Mouse (Mus musculus) activated CD4-positive, CD25-positive, alpha-beta regulatory T cell, adult 4 months (primary cell): ENCODE data around the gene Nfia. TPM values are rescaled to one million over a fixed set of nuclear protein-coding genes. Genes with fewer than 3 reads are reported as not detected.

Source experiments
- ATAC-seq: one replicate; pipeline ENCODE4 v1.8.0; 2017
- polyA plus RNA-seq, 2 experiments: library from polyadenylated mRNA; unstranded; fragments of 100-300 nt; shearing (Covaris generic); gene quantifications; one replicate each; pipeline ENCODE4 v1.2.1; 2017

Gene Nfia
- polyA plus RNA-seq, 2 experiments from 2014 or later = 7.3 to 12.6 TPM

DNA sequence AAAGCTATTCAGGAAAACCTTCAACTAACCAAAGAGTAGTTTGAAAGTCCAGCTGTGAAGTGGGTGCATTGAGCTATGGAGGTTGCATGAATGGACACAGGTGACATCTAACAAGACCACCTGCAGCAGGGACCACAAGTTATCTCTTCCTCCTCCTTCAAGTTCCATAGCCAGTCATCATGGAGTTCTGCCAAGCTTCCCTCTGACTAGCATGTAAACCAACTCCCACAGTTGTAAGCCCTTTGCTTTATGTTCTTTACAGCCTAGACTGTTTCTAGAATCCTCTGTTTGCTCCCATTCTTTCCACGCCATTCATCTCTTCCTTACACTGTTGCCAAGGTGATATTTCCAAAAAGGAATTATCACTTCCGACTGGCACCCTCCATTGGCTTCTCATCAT lies 141.8 kb downstream of the Nfia start:
- no peak for ATAC-seq

DNA sequence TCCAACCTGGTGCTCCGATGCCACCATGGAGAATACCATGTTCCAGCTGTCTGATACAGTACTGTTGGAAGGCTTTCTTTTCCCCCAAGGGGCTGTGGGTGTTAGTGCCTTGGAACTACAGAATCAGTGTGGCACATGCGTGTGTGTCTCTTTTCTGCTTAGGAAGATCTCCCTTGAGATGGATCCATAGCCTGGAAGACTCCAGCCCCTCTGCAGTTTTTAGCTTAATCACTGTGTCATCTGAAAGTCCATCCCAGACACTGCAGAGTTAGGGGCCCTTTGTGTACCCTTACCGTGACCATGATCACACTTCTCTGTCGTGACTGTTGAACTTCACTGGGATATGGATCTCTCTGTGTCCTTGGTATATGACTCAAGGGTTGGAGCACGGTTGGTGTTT lies 142.2 kb downstream of the Nfia start:
- ATAC-seq = no peak

DNA sequence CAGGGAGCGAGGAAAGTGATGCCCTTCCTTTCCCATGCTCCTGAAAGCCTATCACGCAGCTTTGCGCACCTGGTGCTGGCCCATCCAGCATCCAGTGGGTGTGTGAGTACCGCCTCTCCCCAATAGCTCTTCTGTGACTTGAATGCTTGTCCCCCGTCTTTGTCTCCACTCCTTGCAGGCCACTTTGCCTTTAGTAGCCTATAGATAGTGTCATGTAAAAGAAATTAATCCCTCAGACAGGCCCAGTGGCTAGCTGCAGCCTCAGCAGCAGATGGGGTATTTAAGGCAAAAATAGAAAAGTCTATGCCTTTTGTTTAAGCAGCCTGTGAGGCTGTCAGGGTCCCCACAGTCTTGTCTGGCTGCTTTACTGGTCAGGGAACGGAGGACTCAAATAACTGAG lies 145.0 kb downstream of the Nfia start:
- ATAC-seq = no peak

DNA sequence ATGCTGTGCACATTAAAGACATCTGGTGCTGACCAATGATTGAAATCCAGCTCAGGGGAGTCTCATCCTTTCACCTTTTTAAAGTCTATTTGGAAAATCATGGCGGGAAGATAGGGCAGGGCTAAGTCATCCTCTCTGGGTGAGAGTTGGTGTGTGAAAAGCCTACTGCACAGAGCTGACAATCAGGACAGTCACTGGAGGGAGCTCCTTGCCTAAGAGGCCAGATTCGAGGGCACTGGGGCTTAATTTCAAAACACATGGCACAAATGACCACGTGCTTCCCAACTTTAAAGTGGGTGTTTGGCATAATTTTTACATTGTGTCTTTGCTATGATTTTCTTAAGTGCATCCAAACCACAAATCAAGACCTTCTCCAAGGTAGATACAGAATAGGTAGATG lies 146.1 kb downstream of the Nfia start:
- ATAC-seq = no peak

DNA sequence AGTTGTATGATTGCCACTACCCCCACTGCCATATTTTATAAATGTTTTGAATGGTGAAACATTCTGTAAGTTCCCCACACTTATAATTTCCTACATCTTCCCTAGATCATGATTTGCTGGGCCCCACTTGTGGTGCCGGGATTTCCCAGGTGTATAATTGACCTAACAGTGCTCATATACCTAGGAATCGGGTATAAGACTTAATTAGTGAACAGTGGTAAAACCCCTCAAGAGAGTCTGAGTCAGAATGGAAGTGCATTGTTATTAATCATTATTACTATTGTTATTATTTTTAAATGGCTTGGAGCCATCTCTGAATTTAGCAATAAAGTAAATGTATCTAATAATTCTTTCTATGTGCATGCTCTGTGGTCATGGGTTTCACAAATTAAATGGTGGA lies 147.2 kb downstream of the Nfia start:
- ATAC-seq = no peak

DNA sequence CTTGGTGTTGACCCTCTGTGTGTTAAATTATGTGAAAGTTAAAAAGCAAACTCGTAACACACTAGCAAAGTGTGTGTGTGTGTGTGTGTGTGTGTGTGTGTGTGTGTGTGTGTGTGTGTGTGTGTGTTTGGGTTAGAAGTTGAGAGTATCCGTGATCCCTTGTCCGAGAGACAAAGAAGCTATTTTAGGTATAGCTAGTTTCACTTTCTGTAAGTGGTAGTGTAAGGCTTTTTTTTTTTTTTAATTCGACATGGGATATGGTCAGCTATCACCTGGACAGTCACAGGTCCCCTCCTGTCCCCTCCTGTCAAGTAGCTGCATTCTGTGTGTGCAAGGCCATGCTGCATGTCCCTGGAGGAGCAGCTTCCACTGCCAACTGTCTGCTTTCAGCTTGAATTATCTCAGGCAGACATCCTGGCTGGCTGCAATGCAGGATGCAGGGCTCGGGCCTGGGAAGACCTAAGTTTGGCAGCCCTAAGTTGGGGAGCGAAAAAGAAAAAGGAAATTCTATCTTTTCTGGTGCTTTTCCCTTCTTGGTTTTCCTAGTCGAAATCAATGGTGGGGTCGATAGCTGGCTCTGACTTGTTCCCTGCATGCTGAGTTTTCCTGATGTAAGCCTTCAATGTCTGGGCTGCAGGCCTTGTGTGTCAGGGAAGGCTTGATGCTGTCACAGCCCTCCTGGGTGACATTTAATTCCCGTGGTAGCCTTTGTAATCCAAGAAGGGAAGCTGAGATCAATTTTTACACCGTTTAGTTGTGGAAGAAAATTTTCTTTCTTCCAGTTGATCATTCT lies 147.9 kb downstream of the Nfia start:
- no peak for ATAC-seq

DNA sequence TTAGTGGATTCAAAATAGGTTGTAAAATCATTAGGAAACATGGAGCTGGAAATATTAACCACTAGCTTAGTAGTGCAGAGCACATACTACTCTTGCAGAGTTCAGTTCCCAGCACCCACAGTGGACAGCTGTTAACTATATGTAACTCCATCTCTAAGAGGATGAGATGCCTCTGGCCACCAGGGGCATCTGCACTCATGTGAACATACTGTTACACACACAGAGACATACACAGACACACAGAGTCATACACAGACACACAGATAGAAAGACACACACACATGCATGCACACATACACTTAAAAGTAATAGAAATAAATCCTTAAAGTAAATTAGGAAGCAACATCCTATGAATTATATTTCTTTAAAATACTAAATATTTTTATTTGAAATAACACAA lies 149.1 kb downstream of the Nfia start:
- no peak for ATAC-seq

DNA sequence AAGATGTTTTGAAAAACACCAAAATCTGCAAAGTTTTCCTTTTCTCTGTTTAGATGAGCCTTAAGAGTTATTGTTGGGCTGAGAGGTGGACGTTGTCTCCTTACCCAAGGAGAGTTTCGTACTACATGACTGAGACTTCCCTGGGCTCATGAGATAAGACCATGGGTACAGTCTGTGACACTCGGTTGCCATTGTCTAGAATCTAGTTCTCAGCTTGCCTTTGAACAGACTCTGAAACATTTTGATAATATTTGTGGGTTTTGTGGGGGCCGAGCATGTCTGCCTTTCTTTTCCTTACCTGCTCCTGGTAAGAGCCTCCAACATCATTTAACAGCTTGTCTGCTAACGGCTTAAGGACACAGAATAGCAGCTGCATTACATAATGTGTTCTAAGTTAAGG lies 150.7 kb downstream of the Nfia start:
- ATAC-seq = no peak

DNA sequence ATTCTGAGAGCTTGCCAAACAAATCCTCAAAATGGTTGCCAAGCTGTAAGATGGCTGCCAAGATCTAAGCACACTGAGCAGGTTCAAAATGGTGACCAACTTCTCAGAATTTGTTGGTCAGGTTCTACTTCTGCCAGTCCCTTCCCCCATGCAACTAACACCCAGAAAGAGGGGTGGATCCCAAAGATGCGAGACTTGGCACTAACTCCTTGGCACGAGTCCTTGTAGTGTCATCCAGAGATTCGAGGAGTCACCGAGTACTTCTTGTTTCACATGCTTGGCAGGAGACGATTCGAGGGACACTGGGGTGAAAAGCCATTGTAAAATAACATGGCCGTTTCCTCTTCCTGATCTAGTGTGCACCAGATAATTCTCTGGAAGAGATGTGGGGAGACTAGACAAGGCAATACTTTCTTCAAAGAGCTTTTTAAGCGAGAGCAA lies 151.4 kb downstream of the Nfia start:
- ATAC-seq = no peak

DNA sequence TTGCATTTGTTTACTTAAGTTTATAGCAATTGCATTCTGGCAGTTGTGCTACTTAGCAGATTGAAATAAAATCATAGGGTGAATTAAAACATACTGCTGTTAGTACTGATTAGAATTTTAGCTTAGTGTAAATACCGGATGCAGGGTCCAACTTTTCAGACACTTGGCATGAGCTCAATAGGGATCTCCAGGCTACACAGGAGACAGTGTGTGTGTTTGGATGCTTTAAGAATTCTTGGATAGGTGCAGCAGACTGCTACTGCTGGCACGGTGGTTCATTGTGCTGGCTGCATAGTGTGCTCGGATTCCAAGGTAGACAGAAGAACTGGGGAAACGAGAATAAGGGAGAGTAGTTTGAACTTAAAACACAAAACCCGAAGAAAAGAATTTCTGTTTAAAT lies 151.9 kb downstream of the Nfia start:
- ATAC-seq = no peak

DNA sequence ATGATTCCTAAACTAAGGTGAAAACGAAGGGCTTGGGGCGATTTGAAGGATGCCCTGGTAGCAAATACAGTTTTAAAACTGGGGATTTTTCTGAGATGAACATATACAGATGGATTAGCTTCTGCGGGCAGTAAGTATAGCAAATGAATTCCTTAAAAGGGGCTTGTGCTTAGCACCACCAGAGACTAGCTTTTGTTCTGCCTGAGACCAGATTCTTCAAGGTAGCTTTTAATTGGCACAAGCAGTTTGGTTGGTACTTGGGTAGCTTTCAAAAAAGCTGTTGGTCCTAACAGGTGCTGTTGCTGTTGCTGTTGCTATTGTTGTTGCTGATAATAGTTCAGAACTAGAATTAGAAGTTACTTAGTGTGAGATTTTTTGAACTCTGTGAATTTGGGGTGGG lies 152.3 kb downstream of the Nfia start:
- ATAC-seq = no peak

DNA sequence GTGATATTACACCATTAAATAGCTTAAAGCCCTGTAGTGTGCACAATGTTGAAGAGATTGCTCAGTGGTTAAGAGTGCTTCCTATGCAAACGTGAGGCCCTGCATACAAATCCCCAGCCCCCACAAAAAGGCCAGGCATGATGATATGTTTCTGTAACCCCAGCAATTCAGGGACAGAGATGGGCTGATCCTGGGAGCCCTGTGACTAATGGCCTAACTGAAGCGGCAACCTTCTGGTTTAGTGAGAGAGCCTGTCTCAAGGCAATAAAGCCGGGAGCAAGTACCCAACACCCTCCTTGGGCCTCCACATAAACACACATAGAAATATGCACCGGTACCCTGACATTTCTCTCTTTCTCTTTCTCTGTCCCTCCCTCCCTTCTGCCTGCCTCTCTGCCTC lies 153.1 kb downstream of the Nfia start:
- no peak for ATAC-seq

DNA sequence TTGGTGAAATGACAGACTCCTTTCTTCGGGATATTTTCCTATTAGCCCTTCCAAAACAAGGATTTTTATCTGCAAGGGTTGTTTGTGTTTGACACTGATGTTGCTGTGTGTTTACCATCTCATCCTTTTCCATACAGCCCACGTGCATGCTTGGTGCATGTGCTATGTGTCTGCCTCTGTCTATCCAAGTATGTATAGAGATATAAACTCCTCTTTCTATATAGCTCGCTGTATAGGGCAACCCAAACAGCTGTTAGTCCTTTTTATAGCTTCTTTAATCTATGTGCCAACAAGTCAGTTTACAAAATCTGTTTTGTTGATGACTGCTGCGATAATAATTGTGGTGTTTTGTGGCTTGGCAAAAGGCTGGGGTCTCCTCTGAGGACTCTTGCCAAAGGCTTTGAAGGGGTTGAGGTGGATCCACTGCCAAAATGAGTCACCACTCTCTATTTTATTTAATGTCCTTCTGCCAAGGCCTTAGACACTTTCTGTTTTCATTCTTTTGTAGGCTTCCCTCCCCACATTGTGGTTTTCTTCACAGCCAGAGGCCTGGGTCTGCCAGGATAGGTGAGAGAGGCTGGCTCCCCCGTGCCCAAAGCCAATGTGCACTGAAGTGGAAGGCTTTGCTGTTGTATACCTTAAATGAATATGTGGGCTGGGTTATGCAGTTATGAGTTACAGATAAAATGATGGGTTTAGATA lies 154.2 kb downstream of the Nfia start:
- ATAC-seq = peak; percentile 23

DNA sequence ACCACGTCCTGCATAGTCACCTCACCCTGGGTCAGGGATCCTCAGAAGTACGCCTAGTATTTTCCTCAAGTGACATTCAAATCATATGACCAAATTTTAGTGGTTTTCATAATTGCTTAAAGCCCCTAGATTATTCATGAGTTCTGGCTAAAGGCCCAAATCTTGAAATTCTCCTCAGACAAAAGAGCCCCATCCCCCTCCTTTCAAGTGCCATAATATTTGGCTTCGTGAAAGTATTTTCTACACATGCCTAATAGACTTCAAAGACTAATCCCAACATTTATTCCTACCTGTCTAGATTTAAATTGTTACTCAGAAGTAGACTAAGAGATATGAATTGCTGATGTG lies 154.7 kb downstream of the Nfia start:
- no peak for ATAC-seq

DNA sequence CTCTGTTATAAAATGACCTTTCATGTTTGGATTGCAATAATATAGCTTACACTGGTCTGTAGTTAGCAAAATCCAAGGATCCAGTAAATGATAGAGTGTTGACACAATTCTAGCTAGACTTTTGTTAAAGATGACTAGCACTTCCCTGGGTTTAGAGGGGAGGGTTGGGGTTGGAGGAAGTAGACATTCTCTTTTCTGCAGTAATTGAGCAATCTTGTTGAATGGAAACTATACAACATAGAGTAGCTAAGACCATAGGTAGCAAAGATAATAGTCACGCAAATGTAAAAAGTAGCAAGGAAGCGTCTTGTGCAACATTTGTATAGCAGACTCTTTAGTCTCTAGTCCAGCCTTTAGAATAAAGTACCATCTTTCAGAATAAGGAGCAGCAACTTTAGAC lies 163.8 kb downstream of the Nfia start:
- no peak for ATAC-seq

DNA sequence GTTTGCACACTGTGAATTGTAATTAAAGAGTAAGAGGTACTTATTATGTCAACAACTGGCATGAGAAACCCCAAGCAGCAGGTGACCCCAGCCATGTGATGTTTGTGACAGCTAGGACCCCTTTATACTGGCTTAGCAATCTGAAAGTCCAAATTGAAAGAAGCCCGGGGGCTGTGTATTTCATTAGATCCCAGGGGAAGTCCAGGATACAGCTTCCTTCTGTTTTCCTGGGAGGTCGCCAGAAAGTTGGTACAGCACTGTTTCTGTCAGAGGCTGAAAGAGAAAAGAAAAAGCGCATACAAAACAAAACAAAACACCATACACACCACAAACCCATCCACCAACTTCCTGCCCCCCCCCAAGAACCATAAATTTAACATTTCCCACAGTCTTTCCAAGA lies 164.4 kb downstream of the Nfia start:
- no peak for ATAC-seq

DNA sequence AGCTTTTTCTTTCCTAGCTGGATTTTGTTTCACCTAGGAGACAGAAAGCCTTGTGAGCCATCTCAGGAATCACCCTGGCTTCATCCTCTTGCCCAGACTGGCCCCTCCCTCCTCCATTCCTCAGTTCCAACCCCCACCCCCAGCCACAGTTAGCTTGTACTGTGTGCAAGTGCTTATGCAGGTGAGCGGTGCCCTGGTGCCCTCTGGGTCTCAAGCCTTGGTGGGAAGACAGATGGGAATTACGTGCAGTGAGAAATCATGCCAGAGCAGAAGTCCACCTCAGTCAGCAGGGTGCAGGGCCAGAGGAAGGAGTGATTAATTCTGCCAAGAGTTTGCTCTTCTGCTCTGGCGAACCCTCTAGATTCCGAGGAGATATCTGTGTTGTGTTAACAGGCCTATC lies 167.0 kb downstream of the Nfia start:
- no peak for ATAC-seq

DNA sequence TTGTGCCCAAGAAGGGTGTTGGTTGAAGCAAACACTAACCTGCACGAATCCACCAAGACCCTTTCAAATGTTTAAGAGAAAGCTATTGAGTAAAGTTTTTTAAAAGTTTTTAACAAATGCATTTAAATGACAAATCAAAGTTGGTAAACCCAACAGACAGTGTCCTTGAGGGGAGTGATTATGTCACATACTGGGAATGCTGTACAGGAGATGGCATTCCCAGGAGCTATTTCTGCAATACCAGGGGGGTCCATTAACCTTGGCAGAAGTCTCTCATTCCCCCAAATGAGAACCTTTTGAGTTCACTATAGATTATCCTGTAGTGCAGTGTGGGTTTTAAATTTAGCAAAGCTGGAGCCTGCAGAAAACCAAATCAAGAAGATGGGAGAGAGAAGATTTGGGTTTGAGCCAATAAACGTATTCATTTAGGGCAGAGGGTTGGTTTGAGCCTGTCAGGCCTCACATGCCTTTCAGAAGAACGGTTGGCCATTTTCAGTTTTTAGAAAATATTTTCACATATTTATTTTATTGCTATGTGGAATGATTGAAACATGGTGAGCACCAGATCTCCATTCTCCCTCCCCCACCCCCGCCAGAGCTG lies 167.5 kb downstream of the Nfia start:
- ATAC-seq = no peak

DNA sequence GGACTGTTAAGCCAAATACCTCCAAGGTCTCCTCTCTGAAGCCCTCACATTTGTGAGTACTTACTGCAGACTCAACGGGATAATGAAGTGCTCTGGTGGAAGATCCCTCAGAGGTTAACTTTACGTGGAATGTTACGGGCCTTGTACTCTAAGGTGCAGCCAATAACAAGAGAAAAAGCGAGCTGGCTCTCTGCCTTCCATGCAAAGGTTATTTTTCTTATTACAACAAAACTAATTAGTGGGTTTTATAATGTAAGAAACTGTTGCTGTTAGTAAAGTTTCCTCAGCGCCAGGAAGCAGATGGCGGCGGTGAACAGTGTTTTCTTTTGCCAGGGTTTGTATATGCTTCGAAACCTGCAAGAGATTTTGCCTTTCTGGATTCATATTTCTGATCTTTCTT lies 169.1 kb downstream of the Nfia start:
- ATAC-seq = no peak

DNA sequence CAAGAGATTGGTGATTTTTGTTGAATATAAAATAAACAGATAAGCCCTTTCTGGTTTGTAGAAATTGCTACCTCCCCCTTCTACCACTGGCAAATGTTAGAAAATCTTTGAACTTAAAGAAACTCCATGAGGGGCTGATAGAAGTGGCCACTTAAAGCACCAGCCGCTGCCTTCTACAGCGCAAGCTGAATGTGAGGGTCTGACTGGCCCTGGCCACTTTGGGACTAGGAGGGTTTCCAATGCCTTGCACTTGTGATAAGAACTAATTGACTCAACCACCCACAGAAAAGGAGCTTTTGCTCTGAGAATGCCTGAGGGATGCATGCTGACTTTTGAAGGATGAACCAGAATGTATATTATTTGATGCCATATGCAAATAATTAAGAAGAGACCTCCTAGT lies 171.8 kb downstream of the Nfia start:
- no peak for ATAC-seq

DNA sequence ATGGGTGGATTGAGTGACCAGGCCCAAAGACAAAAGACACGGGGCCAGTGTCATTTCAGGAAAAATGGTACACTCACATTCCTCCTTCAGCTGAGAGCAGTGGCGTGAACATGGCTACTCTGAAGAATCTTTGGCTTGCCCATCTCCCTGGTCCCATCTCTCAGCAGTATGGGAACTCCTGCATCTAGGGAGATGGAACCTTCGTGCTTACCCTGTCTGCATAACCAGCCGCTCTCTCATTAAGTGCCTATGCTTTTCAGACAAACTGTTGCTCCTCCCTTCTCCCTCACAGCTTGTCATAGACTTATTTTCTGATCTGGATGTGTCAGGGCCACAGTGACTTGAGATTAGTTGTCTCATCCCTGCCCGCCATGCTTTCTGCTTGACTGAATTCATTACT lies 174.9 kb downstream of the Nfia start:
- no peak for ATAC-seq

DNA sequence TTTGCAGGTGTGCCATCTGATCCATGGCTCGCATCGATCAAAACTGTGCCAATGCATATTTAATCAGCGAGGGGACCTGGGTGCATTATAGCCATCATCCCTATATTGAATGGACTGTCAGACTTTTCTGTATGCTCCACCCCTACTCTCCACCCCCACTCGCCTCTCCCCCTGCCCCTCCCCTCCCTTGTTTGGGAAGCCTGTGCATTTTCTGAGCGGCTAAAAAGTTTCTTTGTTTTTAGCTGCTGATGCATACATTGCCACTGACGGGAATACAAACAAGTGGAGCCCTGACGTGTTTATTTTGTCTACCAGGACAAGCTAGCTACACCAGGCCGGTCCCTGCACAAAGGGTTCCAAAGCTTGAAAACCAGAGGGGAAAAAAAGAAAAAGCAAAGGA lies 175.7 kb downstream of the Nfia start:
- no peak for ATAC-seq

DNA sequence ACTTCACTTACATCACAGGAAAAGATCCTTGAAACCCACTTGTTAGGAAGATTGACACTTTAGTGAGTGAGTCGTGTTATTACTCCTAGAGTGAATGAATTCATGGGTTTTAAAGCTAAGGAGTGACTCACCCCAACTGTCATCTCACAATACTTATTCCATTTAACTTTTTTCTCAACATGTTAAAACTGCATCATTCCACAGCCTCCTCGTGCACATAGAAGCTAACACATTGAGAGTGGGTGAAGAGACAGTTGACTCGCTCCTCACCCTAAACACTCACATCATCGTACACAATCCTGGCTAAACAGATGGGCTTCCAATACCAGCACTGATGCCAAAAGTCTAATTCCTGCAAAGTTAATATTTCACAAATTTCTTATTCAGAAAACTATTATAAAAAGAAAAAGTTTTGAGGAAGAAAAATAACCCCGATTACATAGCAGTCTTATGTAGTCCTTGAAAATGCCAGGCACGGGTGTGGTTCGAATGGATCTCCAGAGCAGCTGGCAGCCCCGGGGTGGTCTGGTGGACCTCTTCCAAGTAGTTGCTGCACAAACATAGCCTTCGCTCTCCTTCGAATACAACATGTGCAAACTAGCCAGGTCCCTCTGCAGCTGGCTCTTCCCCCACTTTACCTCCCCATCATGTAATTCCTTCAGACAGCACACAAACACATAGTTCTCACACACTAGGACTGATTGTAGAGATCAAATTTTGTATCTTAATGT lies 178.0 kb downstream of the Nfia start:
- ATAC-seq = no peak

DNA sequence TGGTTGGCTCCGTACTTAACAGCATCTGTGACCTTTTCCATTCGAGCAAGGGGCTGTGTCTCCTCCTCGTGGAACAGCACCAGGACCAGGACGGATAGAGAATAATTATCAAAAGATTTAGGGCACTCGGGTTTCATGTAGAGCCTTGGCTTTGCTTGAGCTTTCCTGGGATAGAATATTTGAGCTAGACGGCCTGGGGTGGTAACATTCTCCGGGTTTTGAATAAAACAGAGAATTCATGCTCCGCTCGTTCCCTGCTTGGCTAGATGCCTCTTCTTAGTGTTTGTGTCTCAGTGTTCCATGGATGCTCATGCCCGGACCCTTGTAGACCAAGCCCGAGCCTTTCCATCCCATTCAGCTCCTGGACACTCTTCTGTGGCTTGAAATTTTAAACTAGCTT lies 181.4 kb downstream of the Nfia start:
- ATAC-seq = no peak
